Mouse (Mus musculus): ENCODE measurements at regions not wholly inside any gene's neighbourhood (a gene's known extent, or its start where the extent isn't known, plus 50 kb on each side); places are given as distances from the start of the nearest gene placed in this dataset.

- H3K4me1 ChIP-seq (replicated peaks) = peaks cover 23% of the 10 kb centered on the region
- ATAC-seq = no peak
- WGBS = 89% methylated on average over 3 of the region's 3 CpGs
- H3K4me3 ChIP-seq (replicated peaks) = no peak overlapping the region
- H3K9me3 ChIP-seq = no peaks in the 10 kb centered on the region
- H3K27me3 ChIP-seq = no peaks in the 10 kb centered on the region; the same call in 1 of the 2 replicates
- H3K27ac ChIP-seq = no peak overlapping the region
- no peak overlapping the region for H3K4me2 ChIP-seq (replicated peaks)
- no peaks in the 10 kb centered on the region for H3K36me3 ChIP-seq
- no peak overlapping the region for H3K9ac ChIP-seq (replicated peaks)
Measured at GRCm38 (mm10) chr1:77082410-77082809, 432.5 kb downstream of the Epha4 start.

DNA sequence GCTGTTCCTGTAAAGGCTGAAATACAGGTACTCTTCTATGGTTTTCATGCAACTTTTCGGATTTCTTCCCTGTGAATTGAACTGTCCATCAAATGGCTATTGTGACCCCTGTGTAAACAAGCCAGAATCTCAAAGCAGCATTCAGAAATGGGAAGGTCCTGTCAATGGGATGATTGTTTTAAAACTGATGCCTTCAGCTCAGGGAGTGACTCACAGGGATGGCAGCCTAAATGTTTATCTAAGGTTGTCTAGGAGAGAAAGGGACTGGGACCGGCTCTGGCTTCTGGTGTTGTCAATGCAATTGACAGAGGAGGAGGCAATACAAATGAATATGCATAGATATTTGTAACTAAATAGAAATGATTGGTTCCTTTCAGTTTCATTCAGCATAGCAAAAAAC lies 421.3 kb downstream of the Epha4 start:
- Histone ChIP-seq H3K4me3 (replicated peaks) (no peak overlapping the region), H3K9ac (replicated peaks) (no peak overlapping the region), H3K4me1 (replicated peaks) (no peaks in the 10 kb centered on the region), H3K4me2 (replicated peaks) (no peak overlapping the region), H3K27me3 (no peaks in the 10 kb centered on the region), H3K36me3 (no peaks in the 10 kb centered on the region), H3K27ac (no peak overlapping the region), H3K9me3 (no peaks in the 10 kb centered on the region)
- WGBS = 31% methylated on average over 2 of the region's 2 CpGs
- no peak for ATAC-seq

DNA sequence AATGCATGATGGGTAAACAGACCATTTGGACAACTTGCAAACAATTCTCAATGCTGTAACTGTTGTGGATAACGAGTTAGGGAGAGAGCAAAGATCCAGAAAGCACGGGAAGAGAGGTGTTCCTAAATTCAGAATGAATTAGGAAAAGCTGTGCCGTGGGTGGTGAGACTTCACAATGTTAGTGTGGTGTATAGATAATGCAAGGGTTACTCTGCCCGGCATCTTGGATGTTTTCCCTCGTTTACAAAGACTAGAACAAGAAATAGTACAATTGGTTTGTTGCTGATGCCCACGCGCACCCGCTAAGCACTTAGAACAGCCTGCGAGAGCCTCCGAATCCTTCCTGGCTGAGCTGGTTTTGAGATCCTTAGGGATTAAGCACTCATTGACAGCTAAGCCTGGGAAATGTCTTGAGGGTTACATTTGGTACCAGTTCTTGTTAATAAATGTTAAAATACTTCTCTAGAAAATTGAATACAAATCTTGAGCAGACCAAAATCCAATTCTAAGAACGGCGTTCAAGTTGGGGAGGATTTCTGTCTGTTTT lies 413.1 kb downstream of the Epha4 start:
- 21% methylated on average over 12 of the region's 12 CpGs for WGBS
- peak overlapping the region; percentile 28 for H3K4me2 ChIP-seq (replicated peaks)
- H3K4me1 ChIP-seq (replicated peaks) = peaks cover 18% of the 10 kb centered on the region
- H3K36me3 ChIP-seq = no peaks in the 10 kb centered on the region
- H3K9me3 ChIP-seq = no peaks in the 10 kb centered on the region
- no peak for ATAC-seq
- H3K4me3 ChIP-seq (replicated peaks) = no peak overlapping the region
- peaks cover 8% of the 10 kb centered on the region; the same call in 1 of the 2 replicates for H3K27me3 ChIP-seq
- H3K27ac ChIP-seq = no peak overlapping the region
- H3K9ac ChIP-seq (replicated peaks) = no peak overlapping the region

GRCm38 (mm10) chr1:77102421-77103133 lies 412.3 kb downstream of the Epha4 start:
- Histone ChIP-seq H3K9me3 (no peaks in the 10 kb centered on the region), H3K36me3 (no peaks in the 10 kb centered on the region), H3K27ac (no peak overlapping the region), H3K27me3 (peaks cover 8% of the 10 kb centered on the region; the same call in 1 of the 2 replicates), H3K4me3 (replicated peaks) (no peak overlapping the region), H3K9ac (replicated peaks) (no peak overlapping the region), H3K4me2 (replicated peaks) (no peak overlapping the region), H3K4me1 (replicated peaks) (peaks cover 18% of the 10 kb centered on the region)
- WGBS = 41% methylated on average over 13 of the region's 13 CpGs
- 0 out of 2 replicates have a peak, but pooled peaks have one; percentile 37 for ATAC-seq

- no peak overlapping the region for H3K4me2 ChIP-seq (replicated peaks)
- H3K36me3 ChIP-seq = no peaks in the 10 kb centered on the region
- WGBS = 68% methylated on average over 6 of the region's 6 CpGs
- H3K27me3 ChIP-seq = no peaks in the 10 kb centered on the region
- 0 out of 2 replicates have a peak, but pooled peaks have one; percentile 34 for ATAC-seq
- peaks cover 3% of the 10 kb centered on the region for H3K4me1 ChIP-seq (replicated peaks)
- no peak overlapping the region for H3K9ac ChIP-seq (replicated peaks)
- 0 out of 2 replicates have a peak overlapping the region, but pooled peaks have one; percentile 0 for H3K27ac ChIP-seq
- no peaks in the 10 kb centered on the region for H3K9me3 ChIP-seq
- H3K4me3 ChIP-seq (replicated peaks) = no peak overlapping the region
Measured at GRCm38 (mm10) chr1:77109861-77110785, 404.8 kb downstream of the Epha4 start.

- Histone ChIP-seq H3K4me3 (replicated peaks) (no peak overlapping the region), H3K4me2 (replicated peaks) (no peak overlapping the region), H3K27me3 (no peaks in the 10 kb centered on the region), H3K4me1 (replicated peaks) (0 out of 2 replicates have a peak, but pooled peaks cover 6% of the 10 kb centered on the region), H3K36me3 (no peaks in the 10 kb centered on the region), H3K27ac (no peak overlapping the region), H3K9me3 (no peaks in the 10 kb centered on the region), H3K9ac (replicated peaks) (no peak overlapping the region)
- no peak for ATAC-seq
- WGBS = 51% methylated on average over 3 of the region's 3 CpGs
Measured at GRCm38 (mm10) chr1:77128411-77128810, 386.5 kb downstream of the Epha4 start.

DNA sequence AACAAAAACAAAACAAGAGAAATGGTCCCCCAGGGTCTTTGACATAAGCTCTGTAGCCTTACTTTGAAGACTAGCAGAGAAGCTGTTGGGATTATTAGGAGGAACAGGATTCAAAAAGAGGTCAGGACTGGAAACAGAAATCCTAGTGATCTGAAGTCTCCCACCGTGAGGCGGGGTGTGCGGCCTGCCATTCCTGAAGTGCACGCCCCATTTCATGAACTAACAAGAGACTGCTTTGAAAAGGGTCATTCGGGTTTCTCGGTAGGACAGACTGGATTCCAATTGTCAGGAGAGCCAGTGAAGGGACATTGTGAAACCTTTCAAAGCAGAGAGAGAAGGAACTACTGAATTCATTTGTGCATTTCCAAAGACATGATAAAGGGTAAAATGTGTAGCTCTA lies 377.2 kb downstream of the Epha4 start:
- Histone ChIP-seq H3K4me1 (replicated peaks) (peaks cover 3% of the 10 kb centered on the region; the same call in 1 of the 2 replicates), H3K27me3 (peaks cover 3% of the 10 kb centered on the region; the same call in 1 of the 2 replicates), H3K9ac (replicated peaks) (no peak overlapping the region), H3K4me2 (replicated peaks) (no peak overlapping the region), H3K9me3 (no peaks in the 10 kb centered on the region), H3K27ac (no peak overlapping the region), H3K36me3 (no peaks in the 10 kb centered on the region), H3K4me3 (replicated peaks) (no peak overlapping the region)
- no peak for ATAC-seq
- 6% methylated on average over 6 of the region's 6 CpGs for WGBS

GRCm38 (mm10) chr1:77140906-77141305 lies 374.0 kb downstream of the Epha4 start:
- H3K4me2 ChIP-seq (replicated peaks) = no peak overlapping the region
- peaks cover 3% of the 10 kb centered on the region; the same call in 1 of the 2 replicates for H3K27me3 ChIP-seq
- H3K4me1 ChIP-seq (replicated peaks) = peaks cover 3% of the 10 kb centered on the region; the same call in 1 of the 2 replicates
- no peak overlapping the region for H3K9ac ChIP-seq (replicated peaks)
- H3K4me3 ChIP-seq (replicated peaks) = no peak overlapping the region
- ATAC-seq = no peak
- no peaks in the 10 kb centered on the region for H3K9me3 ChIP-seq
- H3K27ac ChIP-seq = no peak overlapping the region
- 50% methylated on average over 7 of the region's 7 CpGs for WGBS
- no peaks in the 10 kb centered on the region for H3K36me3 ChIP-seq

- Histone ChIP-seq H3K9me3 (no peaks in the 10 kb centered on the region), H3K4me2 (replicated peaks) (no peak overlapping the region), H3K4me1 (replicated peaks) (no peaks in the 10 kb centered on the region), H3K36me3 (no peaks in the 10 kb centered on the region), H3K27me3 (no peaks in the 10 kb centered on the region), H3K4me3 (replicated peaks) (no peak overlapping the region), H3K9ac (replicated peaks) (no peak overlapping the region), H3K27ac (no peak overlapping the region)
- ATAC-seq = no peak
- 95% methylated on average over 4 of the region's 4 CpGs for WGBS
Measured at GRCm38 (mm10) chr1:77148052-77148451, 366.8 kb downstream of the Epha4 start.

DNA sequence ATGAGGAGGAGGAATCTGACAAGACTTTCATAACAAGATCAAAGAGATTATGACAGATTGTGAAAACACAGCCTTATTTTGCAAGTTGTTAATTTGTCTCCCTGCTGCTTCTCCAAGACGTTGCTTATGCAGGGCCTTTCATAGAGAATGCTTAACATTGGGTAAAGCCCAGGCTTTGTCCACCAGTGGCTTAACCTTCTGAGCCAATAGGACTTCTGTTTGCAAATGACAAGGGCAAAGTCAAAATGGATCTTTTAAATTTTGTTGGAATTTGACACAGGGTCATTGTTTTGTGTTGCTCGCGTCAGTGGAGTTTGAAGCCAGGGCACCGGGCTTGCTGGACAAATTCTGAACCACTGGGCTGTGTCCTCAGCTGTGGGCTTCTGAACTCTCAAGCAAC lies 346.6 kb downstream of the Epha4 start:
- H3K9me3 ChIP-seq = no peaks in the 10 kb centered on the region
- WGBS = 39% methylated on average over 4 of the region's 4 CpGs

DNA sequence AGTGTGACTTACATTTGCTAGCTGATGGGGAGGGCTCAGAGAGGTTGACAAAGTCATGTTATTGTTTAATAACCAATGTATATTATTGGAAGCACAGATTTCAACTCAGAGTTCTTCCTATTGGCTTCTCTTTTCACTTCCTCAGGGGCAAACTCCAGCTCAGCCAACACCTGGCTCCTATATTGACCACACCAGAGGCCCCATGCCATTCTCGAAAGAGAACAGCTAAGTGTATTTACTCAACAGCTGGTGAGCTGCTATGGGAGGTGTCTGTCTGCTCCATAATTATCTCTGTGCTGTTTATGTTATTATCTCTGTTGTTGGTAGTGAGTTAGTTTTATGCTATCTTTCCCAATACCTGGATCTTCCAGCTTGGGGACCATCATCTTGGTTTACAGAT lies 342.4 kb downstream of the Epha4 start:
- Histone ChIP-seq H3K4me1 (replicated peaks) (no peaks in the 10 kb centered on the region), H3K27ac (no peak overlapping the region), H3K4me2 (replicated peaks) (no peak overlapping the region), H3K36me3 (no peaks in the 10 kb centered on the region), H3K9ac (replicated peaks) (no peak overlapping the region), H3K4me3 (replicated peaks) (no peak overlapping the region), H3K9me3 (no peaks in the 10 kb centered on the region), H3K27me3 (no peaks in the 10 kb centered on the region)
- no peak for ATAC-seq
- 89% methylated on average over 1 of the region's 1 CpGs for WGBS

More for the DNA sequence above, 346.6 kb downstream of the Epha4 start:
- H3K27me3 ChIP-seq = no peaks in the 10 kb centered on the region
- H3K27ac ChIP-seq = no peak overlapping the region
- H3K4me1 ChIP-seq (replicated peaks) = no peaks in the 10 kb centered on the region
- H3K36me3 ChIP-seq = no peaks in the 10 kb centered on the region
- no peak overlapping the region for H3K9ac ChIP-seq (replicated peaks)
- no peak overlapping the region for H3K4me3 ChIP-seq (replicated peaks)
- H3K4me2 ChIP-seq (replicated peaks) = no peak overlapping the region
- no peak for ATAC-seq

DNA sequence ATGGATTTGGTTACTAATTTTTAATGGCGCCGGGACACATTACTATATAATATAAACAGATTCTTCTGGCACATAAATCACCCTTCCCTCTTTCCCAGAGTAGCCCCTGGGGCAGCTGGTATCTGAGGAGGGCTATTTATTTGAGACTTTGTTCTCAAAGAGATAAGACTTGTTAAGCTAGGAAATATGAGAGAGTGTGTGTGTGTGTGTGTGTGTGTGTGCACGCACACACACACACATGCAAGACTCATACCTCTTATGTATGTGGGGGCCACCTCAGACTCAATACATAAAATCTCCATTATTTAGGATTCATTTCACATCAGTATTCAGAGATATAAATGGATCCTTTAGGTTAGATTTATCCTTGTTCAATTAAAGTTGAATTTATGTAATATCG lies 340.1 kb downstream of the Epha4 start:
- Histone ChIP-seq H3K4me2 (replicated peaks) (no peak overlapping the region), H3K36me3 (no peaks in the 10 kb centered on the region), H3K4me1 (replicated peaks) (no peaks in the 10 kb centered on the region), H3K27ac (no peak overlapping the region), H3K9me3 (no peaks in the 10 kb centered on the region), H3K9ac (replicated peaks) (no peak overlapping the region), H3K4me3 (replicated peaks) (no peak overlapping the region), H3K27me3 (no peaks in the 10 kb centered on the region)
- WGBS = 93% methylated on average over 4 of the region's 4 CpGs
- ATAC-seq = no peak
